Mouse (Mus musculus) kidney, adult 8-10 months (tissue): ENCODE data around the gene Lipc.
"Not testable (repeated sequence)": the region's sequence is repeated elsewhere in the genome, so short reads cannot be mapped to it uniquely, and the experiment has no call there.

Experiments
- DNase-seq, 2 experiments: peaks; one replicate each; pipeline ENCODE4 v3.0.0; 2022

The Lipc gene

DNA sequence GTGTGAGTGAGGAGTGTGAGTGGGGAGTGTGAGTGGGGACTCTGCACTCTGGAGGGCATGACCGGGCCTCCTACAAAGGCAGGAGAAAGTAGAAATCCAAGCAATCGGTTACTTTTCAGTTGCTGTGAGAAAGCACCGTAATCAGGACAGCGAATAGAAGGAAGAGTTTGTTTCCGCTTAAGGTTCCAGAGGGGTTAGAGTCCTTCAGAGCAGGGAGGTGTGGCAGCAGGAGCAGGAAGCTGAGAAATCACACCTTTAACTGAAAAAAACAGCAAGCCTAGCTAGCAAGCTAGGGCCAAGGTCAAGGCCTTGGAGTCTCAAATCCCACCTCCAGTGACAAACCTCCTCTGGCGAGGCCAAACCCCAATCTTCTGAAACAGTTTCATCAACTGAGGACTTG is 97.1 kb downstream of the Lipc start:
- peak in 1 of 2 experiments; percentile 29 for DNase-seq

DNA sequence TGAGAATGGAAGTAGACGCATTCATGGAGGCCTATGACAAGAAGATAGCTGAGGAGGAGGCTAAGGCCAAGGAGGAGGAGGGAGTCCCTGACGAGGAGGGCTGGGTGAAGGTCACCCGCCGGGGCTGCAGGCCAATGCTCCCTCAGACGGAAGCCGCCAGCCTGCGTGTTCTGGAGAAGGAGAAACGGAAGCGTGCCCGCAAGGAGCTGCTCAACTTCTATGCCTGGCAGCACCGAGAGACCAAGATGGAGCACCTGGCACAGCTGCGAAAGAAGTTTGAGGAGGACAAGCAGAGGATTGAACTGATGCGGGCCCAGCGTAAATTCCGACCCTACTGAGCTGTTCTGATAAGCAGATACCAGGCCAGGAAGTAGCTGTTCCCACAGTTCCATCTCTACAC is 98.9 kb downstream of the Lipc start:
- DNase-seq, result not testable (repeated sequence)

- DNase-seq, result no peak
These were observed 100.5 kb downstream of the Lipc start for GRCm38 (mm10) chr9:70851533-70851932.

DNA sequence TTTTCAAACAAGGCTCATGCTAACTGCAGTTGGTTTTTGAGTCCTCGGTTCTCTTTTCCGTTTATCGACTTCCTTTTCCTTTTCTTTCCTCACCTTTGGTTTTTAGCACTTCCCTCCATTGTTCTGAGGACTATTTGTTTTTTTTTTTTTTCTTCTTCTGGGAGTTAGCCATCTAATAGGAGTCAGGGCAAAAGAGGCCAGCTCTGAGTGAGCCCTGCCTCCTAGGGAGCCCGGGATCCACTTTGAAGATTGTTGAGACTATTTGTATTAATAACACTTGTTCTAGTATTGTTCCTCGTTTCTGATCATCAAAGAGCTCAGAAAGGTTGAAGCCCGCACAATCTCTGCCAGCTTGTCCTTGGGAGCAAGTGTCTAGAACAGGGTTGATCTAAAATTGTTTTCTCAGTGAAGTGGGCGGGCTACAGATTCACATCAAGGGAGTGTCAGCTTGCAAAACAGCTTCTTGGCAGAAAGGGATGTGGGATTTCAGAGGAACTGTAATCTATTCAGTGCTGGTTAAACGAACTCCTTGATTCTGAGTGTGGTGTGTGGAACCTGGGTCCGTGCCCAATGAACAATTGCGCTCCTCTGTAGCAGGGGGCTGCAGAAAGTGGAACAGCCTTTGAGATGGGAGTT is 103.8 kb downstream of the Lipc start:
- DNase-seq, result no peak

- DNase-seq, result no peak
These were observed 104.4 kb downstream of the Lipc start for GRCm38 (mm10) chr9:70847627-70848051.

DNA sequence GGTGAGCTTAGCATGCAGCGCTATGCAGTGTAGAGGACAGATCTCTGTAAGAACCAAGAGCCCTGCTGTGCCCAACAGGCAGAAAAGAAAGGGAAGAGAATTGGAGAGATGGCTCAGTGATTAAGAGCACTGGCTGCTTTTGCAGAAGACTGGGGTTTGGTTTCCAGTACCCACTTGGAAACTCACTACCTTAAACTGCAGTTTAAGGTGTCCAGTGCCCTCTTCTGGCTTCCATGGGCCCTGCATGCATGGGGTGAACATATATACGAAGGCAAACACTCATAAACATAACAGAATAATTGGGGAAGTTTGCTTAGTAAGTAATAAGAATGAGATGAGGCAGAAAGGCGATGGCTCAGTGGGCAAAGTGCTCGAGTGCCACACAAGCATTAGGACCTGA is 108.8 kb downstream of the Lipc start:
- no peak for DNase-seq

- no peak for DNase-seq
These were observed 109.6 kb downstream of the Lipc start for GRCm38 (mm10) chr9:70842300-70842941.

GRCm38 (mm10) chr9:70841426-70842215 is 110.4 kb downstream of the Lipc start:
- no peak for DNase-seq

GRCm38 (mm10) chr9:70840861-70841341 is 111.1 kb downstream of the Lipc start:
- DNase-seq, result peak in 1 of 2 experiments; percentile 28

DNA sequence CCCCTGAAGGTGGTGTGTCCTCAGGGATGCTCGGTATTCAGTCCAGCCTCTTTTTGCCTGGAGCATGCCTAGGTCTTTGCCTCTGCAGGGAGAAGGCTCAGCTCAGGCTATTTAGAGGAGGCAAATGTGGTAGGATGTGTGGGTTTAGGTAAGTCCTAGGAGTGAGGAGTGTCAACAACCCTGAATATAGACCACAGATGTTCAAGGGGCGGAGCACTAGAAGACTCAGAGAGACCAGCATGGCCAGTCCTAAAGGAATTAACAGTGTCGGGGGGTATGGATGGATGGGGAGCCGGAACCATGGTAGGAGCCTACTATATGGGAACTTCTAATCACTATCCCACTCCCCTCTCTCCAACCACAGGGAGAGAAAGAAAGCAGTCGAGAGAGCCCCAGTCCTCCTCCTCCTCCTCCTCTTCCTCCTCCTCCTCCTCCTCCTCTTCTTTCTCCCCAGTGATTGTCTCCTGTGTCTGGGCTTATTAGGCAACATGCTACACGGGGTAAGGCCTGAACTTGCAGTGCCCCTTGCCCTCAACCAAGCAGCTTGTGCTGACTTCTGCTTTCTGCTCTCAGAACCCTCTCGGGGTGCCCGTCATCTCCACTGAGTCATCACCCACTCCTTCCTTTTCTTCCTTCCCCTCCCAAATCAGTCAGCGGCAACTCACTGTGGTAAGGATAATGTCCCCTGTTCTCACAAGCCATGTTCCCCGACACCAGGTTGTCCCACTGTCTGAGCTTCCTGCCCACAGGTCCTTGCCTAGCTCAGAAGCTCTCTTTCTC is 113.7 kb downstream of the Lipc start:
- no peak for DNase-seq

GRCm38 (mm10) chr9:70834730-70835154 is 117.3 kb downstream of the Lipc start:
- DNase-seq, result peak; percentile 96

DNA sequence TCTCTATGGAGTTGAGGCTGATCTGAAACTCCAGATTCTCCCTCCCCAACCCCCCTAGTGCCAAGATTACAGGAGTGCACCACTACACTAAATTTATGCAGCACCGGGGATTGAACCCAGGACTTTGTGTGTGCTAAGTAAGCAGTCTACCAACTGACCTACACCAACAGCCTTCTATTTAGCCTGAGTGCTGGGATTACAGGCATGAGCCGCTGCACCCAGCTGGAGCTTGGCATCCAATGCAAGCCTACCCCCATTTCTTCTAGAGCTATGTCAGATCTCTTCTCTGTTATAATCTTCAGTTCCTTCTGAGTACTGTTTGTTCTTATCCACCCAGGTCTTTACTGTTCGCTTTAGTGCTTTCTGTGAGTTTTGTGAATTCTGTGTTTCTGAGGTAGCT is 117.8 kb downstream of the Lipc start:
- no peak for DNase-seq

DNA sequence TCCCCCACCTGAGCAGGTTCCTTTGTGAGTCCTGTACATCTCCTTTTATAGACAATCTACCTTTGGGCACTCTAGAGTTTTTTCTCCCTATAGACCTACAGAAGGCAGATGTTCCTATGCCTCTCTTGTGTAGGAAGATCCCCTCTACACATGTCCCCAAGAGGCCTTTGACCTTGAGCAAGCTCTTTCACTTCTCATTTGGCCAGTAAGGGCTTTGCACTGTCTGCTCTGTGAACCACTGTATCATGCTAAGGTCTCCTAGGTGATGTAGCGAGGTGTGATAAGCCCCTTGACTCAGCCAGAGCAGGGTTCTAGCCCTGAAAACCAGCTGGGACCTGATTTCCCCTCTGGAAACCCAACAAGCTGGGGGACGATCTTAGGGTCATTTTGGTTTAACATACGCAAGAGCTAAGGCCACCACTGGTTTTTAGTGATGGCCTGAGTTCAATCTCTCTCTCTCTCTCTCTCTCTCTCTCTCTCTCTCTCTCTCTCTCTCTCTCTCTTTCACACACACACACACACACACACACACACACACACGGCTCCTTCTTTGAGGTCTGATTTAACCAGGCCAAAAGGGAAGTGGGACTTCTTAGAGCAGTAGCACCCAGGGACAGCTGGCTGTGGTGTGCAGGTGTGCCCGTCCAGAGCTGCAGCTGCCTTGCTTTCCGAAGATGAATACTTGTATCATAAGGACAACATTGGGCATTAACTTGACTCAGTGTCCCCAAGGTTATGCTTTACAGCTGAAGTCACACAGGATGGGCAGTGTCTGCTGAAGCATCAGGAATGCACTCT is 118.7 kb downstream of the Lipc start:
- no peak for DNase-seq

- DNase-seq, result no peak
These were observed 119.8 kb downstream of the Lipc start for GRCm38 (mm10) chr9:70832231-70832630.

DNA sequence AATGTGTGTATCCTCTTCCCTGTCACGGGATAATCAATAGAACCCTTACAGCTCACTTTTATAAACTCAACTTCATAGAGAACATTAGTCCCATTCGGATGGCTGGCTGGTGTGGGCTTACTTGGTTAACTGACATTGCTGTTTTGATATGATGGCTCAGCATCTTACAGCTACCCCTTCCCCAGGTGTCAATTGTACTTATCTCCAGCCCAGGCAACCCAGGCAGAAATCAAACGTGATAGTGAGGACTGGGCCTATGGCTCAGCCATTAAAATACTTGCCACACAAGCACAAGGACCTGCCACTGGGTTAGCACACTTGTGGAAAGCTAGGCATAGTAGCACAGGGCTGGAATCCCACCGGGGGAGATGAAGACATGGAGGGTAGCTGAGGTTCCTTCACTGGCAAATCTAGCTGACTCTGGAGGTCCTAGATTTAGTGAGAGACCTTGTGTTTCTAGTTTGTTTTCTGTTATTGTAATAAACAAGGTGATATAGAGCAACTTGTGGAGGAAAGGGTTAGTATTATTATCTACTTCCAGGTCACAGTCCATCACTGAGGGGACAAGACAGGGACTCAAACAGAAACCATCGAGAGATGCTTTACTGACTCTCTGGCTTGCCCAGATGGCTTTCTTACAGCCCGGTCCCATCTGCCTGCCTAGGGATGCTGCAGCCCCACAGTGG is 121.0 kb downstream of the Lipc start:
- no peak for DNase-seq

- peak; percentile 56 to 73 for DNase-seq
These were observed 122.1 kb downstream of the Lipc start for GRCm38 (mm10) chr9:70829784-70830488.

- no peak for DNase-seq
These were observed 124.1 kb downstream of the Lipc start for GRCm38 (mm10) chr9:70827911-70828310.

GRCm38 (mm10) chr9:70824103-70824502 is 127.9 kb downstream of the Lipc start:
- DNase-seq, result no peak

- DNase-seq, result no peak
These were observed 133.3 kb downstream of the Lipc start for GRCm38 (mm10) chr9:70818739-70819138.

- no peak for DNase-seq
These were observed 134.6 kb downstream of the Lipc start for GRCm38 (mm10) chr9:70817396-70817795.
